Mouse (Mus musculus) lung, embryonic 14.5 days (tissue): Measurements from ENCODE around the gene Intu. TPM values are rescaled to one million over a fixed set of nuclear protein-coding genes. Genes with fewer than 3 reads are reported as not detected.

Experiments used
- ATAC-seq: fragments of 200-750 bp; cut with Nextera tagmentation; 2 replicates; pipeline ENCODE4 v1.8.0; 2017; ENCODE audit warnings: mild to moderate bottlenecking, moderate TSS enrichment, moderate library complexity; ENCODE audit not compliant: insufficient read depth
- DNase-seq: peaks from one replicate; pipeline ENCODE4 v3.0.0-alpha.2; 2015
- H3K27ac ChIP-seq: fragments of 300-500 bp; sonication (generic); 2 replicates; pipeline ENCODE4 v1.5.1; 2014; ENCODE audit warnings: low read depth, mild to moderate bottlenecking, moderate library complexity
- H3K27me3 ChIP-seq: fragments of 300-500 bp; sonication (generic); 2 replicates; pipeline ENCODE4 v1.6.1; 2014; ENCODE audit warnings: low read length, control low read depth; ENCODE audit not compliant: insufficient read depth
- H3K36me3 ChIP-seq: fragments of 300-500 bp; sonication (generic); 2 replicates; pipeline ENCODE4 v1.6.1; 2014; ENCODE audit warnings: control low read depth; ENCODE audit not compliant: insufficient read depth
- H3K4me1 ChIP-seq: fragments of 300-500 bp; sonication (generic); 2 replicates; pipeline ENCODE4 v1.6.1; 2014; ENCODE audit warnings: antibody characterized with exemption, control low read depth; ENCODE audit not compliant: insufficient read depth
- H3K4me2 ChIP-seq: fragments of 300-500 bp; sonication (generic); 2 replicates; pipeline ENCODE4 v1.6.1; 2014; ENCODE audit warnings: mild to moderate bottlenecking
- H3K4me3 ChIP-seq: fragments of 300-500 bp; sonication (generic); 2 replicates; pipeline ENCODE4 v1.5.1; 2014; ENCODE audit warnings: low read depth, low read length
- H3K9ac ChIP-seq: fragments of 300-500 bp; sonication (generic); 2 replicates; pipeline ENCODE4 v1.6.1; 2014
- H3K9me3 ChIP-seq: fragments of 300-500 bp; sonication (generic); 2 replicates; pipeline ENCODE4 v1.6.1; 2016; ENCODE audit warnings: low read depth, low read length, control low read depth
- CTCF ChIP-seq: IDR thresholded peaks from 2 replicates; pipeline ENCODE4 v1.5.1; 2016; ENCODE audit warnings: antibody characterized with exemption, low read depth
- WGBS: fragments of 180-500 bp; shearing (Covaris S2); extraction: QIAGEN DNeasy Blood & Tissue Kit; methylation state at CpG from one replicate; pipeline ENCODE4 v1.1.7; 2014; 5-methylcytosine and 5-hydroxymethylcytosine counted together
- polyA plus RNA-seq: library from polyadenylated mRNA; unstranded; fragments of >200 nt; fragmentation: Nextera tagmentation; extraction: Ambion mirVana; gene quantifications from 2 replicates; pipeline ENCODE4 v1.2.1, GENCODE M21; 2014

Intu gene
- polyA plus RNA-seq, 1 experiment from 2014 or later: 4.1 TPM

DNA sequence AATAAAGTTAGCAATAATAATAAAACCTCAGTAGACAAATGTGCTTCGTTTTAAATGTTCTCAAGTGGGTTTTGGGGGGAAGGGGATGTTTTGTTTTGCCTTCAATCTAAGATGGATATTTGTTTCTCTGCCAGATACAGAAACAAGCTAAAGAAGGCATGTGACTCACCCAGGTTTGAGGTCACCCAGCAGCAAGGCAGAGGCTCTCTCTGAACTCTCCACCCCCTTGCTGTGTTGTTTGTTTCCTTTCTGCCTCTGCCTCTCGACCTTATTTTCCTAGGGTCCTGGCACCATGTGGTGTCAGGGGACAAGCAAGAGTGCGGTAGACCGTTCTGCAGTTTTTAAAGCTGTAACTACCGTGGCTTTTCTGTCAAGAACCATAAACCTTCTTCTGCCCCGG lies 8.6 kb upstream of the Intu start:
- no peaks in the 10 kb centered on the region for H3K9me3 ChIP-seq
- no peak overlapping the region for H3K9ac ChIP-seq
- peak overlapping the region; percentile 37 for H3K4me2 ChIP-seq
- no peaks in the 10 kb centered on the region for H3K4me1 ChIP-seq
- ATAC-seq (no peak), DNase-seq (no peak)
- TF ChIP-seq CTCF: no peak
- no peak overlapping the region for H3K27ac ChIP-seq
- no peaks in the 10 kb centered on the region for H3K36me3 ChIP-seq
- H3K4me3 ChIP-seq: no peak overlapping the region
- 23% methylated on average over 6 of the region's 6 CpGs for WGBS
- no peaks in the 10 kb centered on the region for H3K27me3 ChIP-seq

DNA sequence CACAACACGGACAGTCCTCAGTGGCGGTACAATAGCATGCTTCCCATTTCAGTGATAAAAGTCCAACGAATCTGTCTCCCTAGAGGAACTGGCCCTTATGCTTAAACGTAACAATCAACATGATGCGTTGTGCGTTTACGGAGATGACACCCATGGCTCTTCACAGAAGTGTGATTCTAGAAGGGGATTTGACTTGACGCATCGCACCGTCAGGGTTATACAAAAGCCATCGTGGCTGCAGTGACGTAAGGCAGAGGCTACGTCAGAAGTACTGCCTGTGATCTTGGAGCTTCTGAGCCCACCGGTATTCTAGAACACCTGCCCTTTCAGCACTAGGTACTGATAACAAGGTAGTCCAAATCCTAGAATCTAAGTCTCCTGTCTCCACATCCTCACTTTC lies 8.2 kb upstream of the Intu start:
- no peak overlapping the region for H3K4me3 ChIP-seq

DNA sequence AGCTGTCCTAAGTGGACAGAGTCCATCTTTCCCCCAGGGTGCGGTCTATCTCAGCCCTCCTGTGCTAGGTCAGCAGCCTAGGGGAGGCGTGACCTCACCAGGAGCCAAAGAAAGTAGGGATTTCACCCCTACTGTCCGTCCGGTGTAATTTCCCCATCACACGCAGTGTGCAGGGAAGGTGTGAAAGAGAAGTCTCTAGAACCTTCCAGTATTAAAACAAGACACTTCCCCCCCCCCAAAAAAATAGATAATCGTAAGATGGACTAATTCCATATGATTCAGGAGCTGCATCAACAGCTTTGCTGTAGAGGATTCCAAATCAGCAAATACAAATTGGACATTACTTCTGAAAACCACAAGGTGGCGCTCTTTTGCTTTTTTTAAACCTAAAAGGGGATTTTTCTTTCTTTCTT lies 7.7 kb upstream of the Intu start:
- DNase-seq (peak; percentile 83), ATAC-seq (no peak)

More for the DNA sequence above, 8.2 kb upstream of the Intu start:
- DNase-seq: no peak
- Histone ChIP-seq H3K27ac (no peak overlapping the region), H3K36me3 (no peaks in the 10 kb centered on the region), H3K4me1 (no peaks in the 10 kb centered on the region), H3K9me3 (no peaks in the 10 kb centered on the region), H3K27me3 (no peaks in the 10 kb centered on the region), H3K4me2 (peak overlapping the region; percentile 37), H3K9ac (no peak overlapping the region)
- ATAC-seq: no peak
- WGBS: 47% methylated on average over 14 of the region's 14 CpGs
- TF ChIP-seq CTCF: no peak

DNA sequence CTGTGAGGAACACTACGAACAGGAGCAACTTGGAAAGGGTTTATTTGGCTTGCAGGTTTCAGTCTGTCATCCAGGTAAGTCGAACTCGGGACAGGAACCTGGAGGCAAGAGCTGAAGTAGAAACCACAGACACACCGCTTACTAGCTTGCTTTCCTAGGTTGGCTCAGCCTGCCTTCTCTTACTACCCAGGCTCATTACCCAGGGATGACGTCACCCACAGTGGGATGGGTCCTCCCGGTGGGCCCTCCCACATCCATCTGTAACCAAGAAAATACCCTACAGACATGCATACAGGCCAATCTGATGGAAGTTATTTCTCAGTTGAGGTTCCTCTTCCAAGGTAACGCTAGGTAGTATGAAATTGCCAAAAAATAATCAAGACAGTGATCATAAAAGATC lies 6.2 kb upstream of the Intu start:
- Histone ChIP-seq H3K9ac (no peak overlapping the region), H3K36me3 (no peaks in the 10 kb centered on the region), H3K27ac (no peak overlapping the region), H3K27me3 (no peaks in the 10 kb centered on the region), H3K4me3 (no peak overlapping the region), H3K4me1 (no peaks in the 10 kb centered on the region), H3K9me3 (no peaks in the 10 kb centered on the region; the same call in 1 of the 2 replicates), H3K4me2 (no peak overlapping the region)
- ATAC-seq: no peak
- TF ChIP-seq CTCF: no peak
- 86% methylated on average over 7 of the region's 7 CpGs for WGBS
- DNase-seq: no peak

More for the DNA sequence above, 7.7 kb upstream of the Intu start:
- Histone ChIP-seq H3K27ac (no peak overlapping the region), H3K27me3 (no peaks in the 10 kb centered on the region), H3K4me1 (no peaks in the 10 kb centered on the region), H3K4me2 (peak overlapping the region; percentile 37; the same call in 1 of the 2 replicates), H3K4me3 (no peak overlapping the region), H3K9ac (no peak overlapping the region), H3K36me3 (no peaks in the 10 kb centered on the region), H3K9me3 (no peaks in the 10 kb centered on the region)
- WGBS: 14% methylated on average over 7 of the region's 7 CpGs
- peak; percentile 63 for TF ChIP-seq CTCF

DNA sequence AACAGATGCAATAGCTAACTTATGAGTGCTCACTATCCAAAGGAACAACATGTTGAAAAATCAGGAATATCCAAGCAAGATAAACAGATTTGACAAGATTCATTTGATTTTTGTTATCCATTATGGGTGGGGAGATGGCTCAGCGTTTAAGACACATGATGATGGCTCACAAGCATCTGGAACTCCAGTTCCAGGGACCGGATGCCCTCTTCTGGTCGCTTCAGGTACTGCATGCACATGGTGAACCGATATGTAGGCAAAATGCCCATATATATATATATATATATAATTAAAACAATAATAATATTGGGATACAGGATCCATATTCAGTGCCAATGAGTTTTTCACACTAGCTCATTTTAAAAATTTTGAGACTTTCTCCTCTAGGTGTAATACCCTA lies 5.7 kb upstream of the Intu start:
- Histone ChIP-seq H3K36me3 (no peaks in the 10 kb centered on the region), H3K4me1 (no peaks in the 10 kb centered on the region), H3K27ac (no peak overlapping the region), H3K4me3 (no peak overlapping the region), H3K9me3 (no peaks in the 10 kb centered on the region; the same call in 1 of the 2 replicates), H3K27me3 (no peaks in the 10 kb centered on the region), H3K4me2 (no peak overlapping the region), H3K9ac (no peak overlapping the region)
- peak; percentile 74 for TF ChIP-seq CTCF
- DNase-seq: peak; percentile 85
- WGBS: 13% methylated on average over 4 of the region's 4 CpGs
- no peak for ATAC-seq

DNA sequence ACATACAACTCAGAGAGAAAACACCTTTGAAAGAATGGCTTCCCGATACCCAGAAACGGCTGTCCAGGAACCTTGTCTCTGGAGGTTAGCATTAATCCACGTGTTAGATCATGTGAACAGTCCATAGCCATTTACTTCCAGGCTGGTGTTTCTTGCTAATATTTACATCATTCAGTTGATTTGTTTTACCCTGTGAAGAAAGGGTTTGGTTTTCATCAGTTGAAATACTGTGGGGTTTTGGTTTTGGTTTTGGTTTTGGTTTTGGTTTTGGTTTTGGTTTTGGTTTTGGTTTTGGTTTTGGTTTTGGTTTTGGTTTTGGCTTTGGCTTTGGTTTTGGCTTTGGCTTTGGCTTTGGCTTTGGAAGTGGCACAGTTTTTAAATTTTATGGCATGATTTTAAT lies 5.0 kb upstream of the Intu start:
- H3K9ac ChIP-seq: no peak overlapping the region
- TF ChIP-seq CTCF: no peak

DNA sequence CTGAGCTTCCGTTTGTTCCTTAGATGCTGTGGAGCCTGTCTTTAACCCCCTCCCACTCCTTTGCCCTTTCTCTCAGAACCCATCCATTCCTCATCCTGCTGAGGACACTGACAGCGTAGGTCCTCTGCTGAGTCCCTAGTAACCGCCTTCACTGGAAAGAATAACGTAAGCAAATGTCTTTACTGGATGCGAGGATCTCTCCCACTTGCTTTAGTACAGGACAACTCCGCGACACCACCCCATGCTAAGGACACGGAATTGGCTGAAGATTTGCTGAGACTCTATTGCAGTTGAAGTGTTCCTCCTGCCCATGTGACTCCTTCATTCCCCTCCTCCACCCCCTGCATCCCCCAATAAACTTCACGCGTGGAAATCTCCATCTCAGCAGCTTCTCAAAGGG lies 3.9 kb upstream of the Intu start:
- ATAC-seq (no peak), DNase-seq (no peak)
- Histone ChIP-seq H3K4me2 (no peak overlapping the region), H3K4me1 (no peaks in the 10 kb centered on the region), H3K27ac (no peak overlapping the region), H3K36me3 (no peaks in the 10 kb centered on the region), H3K9ac (no peak overlapping the region), H3K27me3 (peaks cover 14% of the 10 kb centered on the region), H3K4me3 (no peak overlapping the region), H3K9me3 (no peaks in the 10 kb centered on the region; the same call in 1 of the 2 replicates)
- WGBS: 27% methylated on average over 10 of the region's 10 CpGs
- TF ChIP-seq CTCF: no peak

More for the DNA sequence above, 5.0 kb upstream of the Intu start:
- DNase-seq (no peak), ATAC-seq (no peak)
- H3K4me3 ChIP-seq: no peak overlapping the region
- peaks cover 3% of the 10 kb centered on the region; the same call in 1 of the 2 replicates for H3K27me3 ChIP-seq
- H3K4me1 ChIP-seq: no peaks in the 10 kb centered on the region
- H3K36me3 ChIP-seq: no peaks in the 10 kb centered on the region
- no peak overlapping the region for H3K27ac ChIP-seq
- 79% methylated on average over 3 of the region's 3 CpGs for WGBS
- no peak overlapping the region for H3K4me2 ChIP-seq
- no peaks in the 10 kb centered on the region; the same call in 1 of the 2 replicates for H3K9me3 ChIP-seq
